ENCODE assay signal across 16 mouse cellular contexts in genomic region chr19:15203039-15203438, GRCm38 (mm10).
"Had no signal": no experiment of that assay in that cellular context is flagged by ENCODE, and none has a peak within 500 bp of the region (broad histone marks: within the 10 kb centered on the region; RNA-seq: fewer than 3 reads in every experiment).

No protein-coding gene starts in this region.

- H3K4me3 ChIP-seq: neural tube, embryonic 12.5 days; neural tube, embryonic 13.5 days; neural tube, embryonic 15.5 days; stomach, embryonic 15.5 days had no signal

- DNase-seq: retina, postnatal 1 day; right cerebral cortex, adult 18-20 months; right cerebral cortex, postnatal 14 days; right cerebral cortex, postnatal 25 days; spleen, adult 18-20 months; thymus, adult 18-20 months; thymus, adult 2 months; thymus, postnatal 14 days; thymus, postnatal 25 days; thymus, postnatal 36 days; thymus, postnatal 4 days had no signal

- H3K27ac ChIP-seq: neural tube, embryonic 12.5 days; neural tube, embryonic 13.5 days; neural tube, embryonic 15.5 days; stomach, embryonic 15.5 days; stomach, postnatal 0 days had no signal
